Mouse (Mus musculus): ENCODE measurements around the gene Gm14743. TPM values are rescaled to one million over a fixed set of nuclear protein-coding genes. Genes with fewer than 3 reads are reported as not detected.
"Not testable (repeated sequence)": the region's sequence is repeated elsewhere in the genome, so short reads cannot be mapped to it uniquely, and the experiment has no call there.

Gene Gm14743
- polyA plus RNA-seq (2012; rRNA removed), result not detected in 2 replicates

DNA sequence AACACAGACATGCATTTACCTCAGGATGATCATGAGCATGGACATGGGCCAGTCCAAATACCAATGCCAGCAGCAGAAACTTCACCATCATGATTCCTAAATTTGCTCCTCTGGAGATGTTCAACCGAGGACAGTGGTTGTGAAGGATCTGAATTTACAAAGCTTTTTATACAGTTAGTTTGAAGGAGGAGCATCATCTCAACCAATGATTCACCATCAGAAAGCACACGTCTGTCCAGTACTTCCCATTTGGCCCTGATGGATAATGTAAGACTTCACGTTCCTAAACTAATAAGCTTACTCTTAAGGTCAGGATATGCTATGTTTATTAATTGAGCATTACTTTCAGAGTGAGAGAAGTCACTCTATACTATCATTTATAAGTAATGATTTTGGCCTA lies at the start of gene Gm14743:
Gene Gm14743, minus strand, starts transcription at position 101 of the 400 bp plus-strand sequence.
- WGBS, result no CpG with 5 or more reads among the region's 3 CpGs
- not testable (repeated sequence) for DNase-seq (ENCODE audit: low read depth in 1 of 2, low spot score in 2 of 2); H3K4me3 ChIP-seq (ENCODE audit: extremely low read depth, insufficient read depth, insufficient read length); H3K27ac ChIP-seq (ENCODE audit: insufficient read depth, low read length); H3K36me3 ChIP-seq (ENCODE audit: control insufficient read depth, insufficient read depth, low read length); H3K27me3 ChIP-seq (ENCODE audit: control insufficient read depth, insufficient read depth, low read length); H3K4me1 ChIP-seq (ENCODE audit: control insufficient read depth, insufficient read depth, insufficient read length)

DNA sequence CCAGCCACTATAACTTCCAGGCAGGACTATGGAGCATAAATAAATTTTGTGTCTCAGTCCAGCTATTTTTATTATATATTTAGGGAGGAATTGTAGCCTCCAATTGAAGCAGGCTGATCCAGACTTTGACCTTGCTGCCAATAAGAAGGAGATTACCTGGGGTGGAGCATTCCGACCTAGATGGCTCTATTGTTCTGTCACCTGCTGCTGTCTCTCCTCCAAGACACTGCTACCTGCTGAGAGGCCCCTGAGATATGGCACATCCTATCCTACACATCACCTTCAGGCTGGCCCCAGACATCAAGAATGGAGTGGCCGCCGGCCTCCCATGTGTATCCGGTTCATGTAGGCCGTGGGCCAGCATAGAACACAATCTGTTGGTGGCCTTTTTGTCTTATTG lies 42.9 kb downstream of the Gm14743 start:
- WGBS, result 81% methylated on average over 5 of the region's 5 CpGs
- H3K4me3 ChIP-seq (ENCODE audit: extremely low read depth, insufficient read depth, insufficient read length), result no peak overlapping the region

DNA sequence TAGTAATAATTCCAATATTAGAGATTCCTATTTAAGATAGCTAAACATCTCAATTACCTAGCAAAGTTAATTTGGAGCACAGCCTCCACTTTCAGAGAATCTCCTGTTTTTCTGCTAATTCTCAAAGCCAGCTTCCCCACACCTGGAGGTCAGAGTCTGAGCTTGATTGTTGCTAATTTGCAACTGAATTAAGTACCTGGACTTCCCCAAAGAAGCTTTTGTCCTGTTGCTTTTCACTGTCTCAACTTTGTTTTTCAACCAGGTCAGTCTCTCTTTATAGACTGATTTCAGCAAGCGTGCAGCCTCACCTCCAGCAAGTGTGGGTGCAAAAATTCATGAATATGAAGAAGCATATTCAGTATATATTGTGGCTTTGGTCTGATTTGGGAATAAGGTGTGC lies 43.5 kb downstream of the Gm14743 start:
- H3K4me3 ChIP-seq (ENCODE audit: extremely low read depth, insufficient read depth, insufficient read length); H3K27me3 ChIP-seq (ENCODE audit: control insufficient read depth, insufficient read depth, low read length); DNase-seq (ENCODE audit: low read depth in 1 of 2, low spot score in 2 of 2); H3K27ac ChIP-seq (ENCODE audit: insufficient read depth, low read length); H3K36me3 ChIP-seq (ENCODE audit: control insufficient read depth, insufficient read depth, low read length); H3K4me1 ChIP-seq (ENCODE audit: control insufficient read depth, insufficient read depth, insufficient read length): not testable (repeated sequence)
- 54% methylated on average over 1 of the region's 1 CpGs for WGBS

More for the DNA sequence above, 42.9 kb downstream of the Gm14743 start:
- H3K4me1 ChIP-seq (ENCODE audit: control insufficient read depth, insufficient read depth, insufficient read length), result no peaks in the 10 kb centered on the region
- no peak overlapping the region for H3K27ac ChIP-seq (ENCODE audit: insufficient read depth, low read length)
- no peaks in the 10 kb centered on the region for H3K27me3 ChIP-seq (ENCODE audit: control insufficient read depth, insufficient read depth, low read length)
- no peak for DNase-seq (ENCODE audit: low read depth in 1 of 2, low spot score in 2 of 2)
- TF ChIP-seq CTCF (IDR thresholded peaks at IDR 0.05; ENCODE audit: extremely low read depth, insufficient read depth, insufficient read length, insufficient replicate concordance), result no peak
- no peak for TF ChIP-seq POLR2A (IDR thresholded peaks at IDR 0.05; ENCODE audit: low read depth, low read length)
- H3K36me3 ChIP-seq (ENCODE audit: control insufficient read depth, insufficient read depth, low read length), result no peaks in the 10 kb centered on the region

Other genes starting within 250 kb of the Gm14743 start
- gene Obp1a, start 154.5 kb downstream of the Gm14743 start, polyA plus RNA-seq (2012; rRNA removed), result not detected in 2 replicates
- not detected in 2 replicates for gene Gm5938, start 120.5 kb downstream of the Gm14743 start, polyA plus RNA-seq (2012; rRNA removed)
- not detected in 2 replicates for gene Obp1b, start 59.1 kb downstream of the Gm14743 start, polyA plus RNA-seq (2012; rRNA removed)
- not detected in 2 replicates for gene 4930480E11Rik, start 123.7 kb upstream of the Gm14743 start, polyA plus RNA-seq (2012; rRNA removed)